Mouse (Mus musculus): Measurements from ENCODE around the gene Fras1. TPM values are rescaled to one million over a fixed set of nuclear protein-coding genes. Genes with fewer than 3 reads are reported as not detected.

The Fras1 gene
- polyA plus RNA-seq, 1 experiment from 2014 or later, result 12.8 TPM

DNA sequence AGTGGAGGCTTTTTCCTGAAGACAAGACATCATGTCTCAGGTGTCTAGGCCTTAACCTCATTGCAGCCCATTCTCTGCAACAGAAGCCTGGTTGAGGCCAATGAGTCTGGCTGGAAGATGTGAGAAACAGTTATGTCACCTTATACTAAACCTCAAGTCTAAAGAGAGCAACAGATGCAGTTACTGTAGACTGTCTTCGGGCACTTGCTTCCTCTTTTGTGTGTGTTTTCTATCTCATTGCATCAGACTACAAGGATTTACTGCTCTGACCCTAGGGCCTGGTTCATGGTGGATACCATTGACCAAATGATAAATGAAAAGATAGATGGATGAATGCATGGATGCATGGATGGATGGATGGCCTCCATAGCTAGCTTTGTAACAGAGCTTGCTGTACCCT lies 388.3 kb downstream of the Fras1 start:
- Histone ChIP-seq H3K36me3 (peaks cover 8% of the 10 kb centered on the region), H3K4me1 (peaks cover 7% of the 10 kb centered on the region), H3K27me3 (ENCODE audit: low read depth, poor library complexity, severe bottlenecking) (no peaks in the 10 kb centered on the region), H3K27ac (no peak overlapping the region), H3K4me3 (no peak overlapping the region), H3K9me3 (replicated peaks) (no peaks in the 10 kb centered on the region)
- DNase-seq (ENCODE audit: low spot score), result no peak
- WGBS, result 85% methylated on average over 1 of the region's 1 CpGs

DNA sequence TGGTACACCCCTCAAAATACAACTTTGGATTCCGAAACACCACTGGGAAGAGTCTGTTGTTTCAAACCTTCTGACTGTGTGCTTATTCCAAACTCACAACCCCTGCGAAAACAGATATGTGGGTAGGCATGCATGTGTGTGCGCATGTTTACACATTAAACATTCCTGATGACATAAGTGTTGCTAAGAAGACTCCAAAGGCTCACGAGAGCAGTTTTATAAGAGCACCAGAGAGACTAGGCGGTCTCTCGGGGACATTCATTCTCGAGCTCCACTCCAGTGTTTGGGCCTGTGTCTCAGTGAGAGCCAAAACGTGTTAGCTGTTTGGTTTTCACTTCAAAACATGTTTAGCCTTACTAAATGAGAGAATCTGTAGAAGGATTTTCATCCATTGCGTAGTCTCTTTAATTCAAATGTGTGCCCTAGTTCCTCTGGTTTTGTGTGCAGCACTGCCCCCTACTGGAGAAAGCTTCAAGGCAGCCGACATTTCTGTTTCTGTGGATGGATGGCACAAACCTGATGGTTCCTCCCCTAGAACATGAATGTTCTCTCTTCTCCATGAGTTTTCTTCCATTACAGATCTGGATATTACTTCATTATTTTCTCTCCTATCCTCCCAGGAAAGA lies 395.2 kb downstream of the Fras1 start:
- no peaks in the 10 kb centered on the region for H3K9me3 ChIP-seq (replicated peaks)
- H3K36me3 ChIP-seq, result no peaks in the 10 kb centered on the region
- DNase-seq (ENCODE audit: low spot score), result peak; percentile 82
- WGBS, result 70% methylated on average over 10 of the region's 10 CpGs
- H3K4me1 ChIP-seq, result peaks cover 5% of the 10 kb centered on the region
- no peak overlapping the region for H3K27ac ChIP-seq
- H3K27me3 ChIP-seq (ENCODE audit: low read depth, poor library complexity, severe bottlenecking), result no peaks in the 10 kb centered on the region
- no peak overlapping the region for H3K4me3 ChIP-seq

DNA sequence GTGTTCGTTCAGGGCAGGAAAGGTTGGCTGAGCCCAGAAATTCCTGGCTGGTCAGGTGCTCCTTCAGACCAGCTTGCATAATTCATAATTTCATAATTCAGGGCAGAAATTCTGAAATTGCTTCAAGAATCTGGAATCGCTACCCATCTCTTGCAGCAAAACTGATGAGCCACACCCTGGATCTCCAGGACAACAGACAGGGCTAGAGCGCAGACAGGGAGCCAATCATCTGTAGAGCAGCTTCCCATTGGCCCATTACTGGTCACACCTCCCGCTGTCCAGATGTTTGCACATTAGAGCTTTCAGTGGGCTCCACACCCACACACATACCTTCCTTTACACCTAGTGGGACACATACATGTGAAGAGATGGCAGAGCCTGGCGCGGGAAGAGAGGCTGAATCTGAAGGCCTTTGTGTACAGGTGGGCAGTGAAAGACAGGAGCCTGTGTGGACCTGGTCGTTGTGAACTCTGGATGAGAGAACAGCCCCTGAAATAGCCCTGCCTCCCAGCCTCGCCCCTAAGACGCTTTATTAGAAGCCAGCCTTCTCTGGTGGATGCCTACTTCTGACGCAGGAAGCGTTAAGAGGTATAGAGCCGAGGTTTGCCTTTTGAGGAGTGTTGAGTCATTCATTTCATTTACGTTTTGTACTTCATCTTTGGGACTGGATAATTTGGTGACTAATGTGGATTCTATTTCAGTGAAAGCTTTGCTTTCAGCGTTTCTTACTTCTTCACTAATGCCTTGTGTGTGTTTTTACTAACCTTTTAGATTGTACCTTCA lies 409.9 kb downstream of the Fras1 start:
- no peaks in the 10 kb centered on the region for H3K9me3 ChIP-seq (replicated peaks)
- 84% methylated on average over 14 of the region's 14 CpGs for WGBS
- no peaks in the 10 kb centered on the region for H3K36me3 ChIP-seq
- no peaks in the 10 kb centered on the region for H3K27me3 ChIP-seq (ENCODE audit: low read depth, poor library complexity, severe bottlenecking)
- no peaks in the 10 kb centered on the region for H3K4me1 ChIP-seq
- H3K4me3 ChIP-seq, result no peak overlapping the region
- DNase-seq (ENCODE audit: low spot score), result no peak
- no peak overlapping the region for H3K27ac ChIP-seq

DNA sequence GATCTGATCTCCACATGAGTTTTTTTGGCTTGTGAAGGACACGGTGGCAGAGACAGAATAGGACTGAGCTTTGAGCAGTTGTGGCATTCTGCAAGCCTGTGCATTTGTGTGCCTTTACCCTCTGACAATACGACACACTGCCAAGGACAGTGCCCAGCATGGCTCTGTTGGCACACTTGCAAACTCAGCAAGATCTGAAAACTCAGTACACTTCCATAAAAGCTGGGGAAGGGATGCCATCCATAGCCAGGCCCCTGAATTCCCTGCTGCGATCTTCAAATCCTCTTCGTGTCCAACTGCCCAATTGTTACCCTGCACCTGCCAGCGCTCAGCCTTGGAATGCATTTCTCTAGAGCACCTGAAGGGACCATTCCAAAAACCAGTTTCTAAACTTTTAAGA lies 411.3 kb downstream of the Fras1 start:
- H3K27ac ChIP-seq, result no peak overlapping the region
- H3K36me3 ChIP-seq, result no peaks in the 10 kb centered on the region
- no peak overlapping the region for H3K4me3 ChIP-seq
- no peaks in the 10 kb centered on the region for H3K9me3 ChIP-seq (replicated peaks)
- H3K27me3 ChIP-seq (ENCODE audit: low read depth, poor library complexity, severe bottlenecking), result no peaks in the 10 kb centered on the region
- 93% methylated on average over 5 of the region's 5 CpGs for WGBS
- DNase-seq (ENCODE audit: low spot score), result no peak
- H3K4me1 ChIP-seq, result no peaks in the 10 kb centered on the region

DNA sequence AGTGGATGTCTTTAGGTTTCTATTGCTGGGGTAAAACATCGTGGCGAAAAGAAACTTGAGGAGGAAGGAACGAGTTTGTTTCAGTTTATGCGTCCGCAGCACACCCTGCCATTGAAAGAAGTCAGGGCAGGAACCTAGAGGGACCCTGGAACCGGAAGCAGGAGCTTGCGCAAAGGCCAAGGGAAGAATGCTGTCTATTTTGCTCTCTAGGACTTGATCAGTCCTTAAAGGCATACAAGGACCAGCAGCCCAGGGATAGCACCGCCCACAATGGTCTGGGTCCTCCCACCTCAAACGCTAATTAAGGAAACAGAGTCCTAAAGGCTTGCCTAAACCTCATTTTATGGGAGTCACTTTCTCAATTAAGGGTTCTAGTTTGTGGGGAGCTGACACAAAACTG lies 418.7 kb downstream of the Fras1 start:
- Histone ChIP-seq H3K4me1 (peaks cover 14% of the 10 kb centered on the region), H3K27me3 (ENCODE audit: low read depth, poor library complexity, severe bottlenecking) (0 out of 2 replicates have a peak, but pooled peaks cover 9% of the 10 kb centered on the region), H3K4me3 (no peak overlapping the region), H3K9me3 (replicated peaks) (no peaks in the 10 kb centered on the region), H3K36me3 (no peaks in the 10 kb centered on the region), H3K27ac (no peak overlapping the region)
- no peak for DNase-seq (ENCODE audit: low spot score)
- 73% methylated on average over 9 of the region's 9 CpGs for WGBS

DNA sequence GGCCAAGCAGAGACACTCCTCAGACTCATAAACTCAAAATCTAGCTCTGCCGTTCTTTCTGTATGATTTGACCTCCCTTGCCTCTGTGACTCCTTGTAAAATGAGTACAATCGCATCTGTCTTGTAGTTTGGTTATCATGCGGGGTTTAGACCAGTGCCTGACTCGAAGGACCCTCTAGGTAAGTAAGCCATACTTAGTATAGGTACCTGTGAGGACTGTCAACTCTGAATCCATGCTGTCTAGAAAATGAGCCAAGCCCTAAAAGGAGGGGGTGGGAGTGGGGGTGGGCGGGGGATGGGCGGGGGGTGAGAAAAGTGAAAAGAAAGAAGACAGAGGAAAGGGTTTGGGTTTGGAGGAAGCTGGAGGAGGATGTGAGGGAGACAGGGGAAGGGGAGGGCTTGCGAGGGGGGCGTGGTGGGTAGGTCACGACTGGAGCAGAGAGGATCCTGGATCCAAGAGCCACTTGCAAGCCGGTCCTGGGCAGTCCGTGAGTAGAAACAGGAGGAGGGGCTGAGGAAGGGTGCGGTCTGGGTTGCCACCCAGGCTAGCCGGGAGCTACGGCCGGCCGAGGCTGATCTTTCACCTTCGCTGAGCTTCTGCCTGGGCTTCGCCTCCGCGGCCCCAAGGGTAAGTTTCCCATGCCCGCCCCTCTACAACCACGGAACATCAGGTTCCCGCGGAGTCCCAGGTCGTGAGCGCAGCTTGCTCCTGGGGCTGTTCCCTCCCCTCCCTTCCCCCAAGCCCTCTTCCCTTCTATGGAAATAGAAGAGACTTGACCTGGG lies 419.4 kb downstream of the Fras1 start, which contains the start of gene Anxa3:
Gene Anxa3, plus strand, starts transcription at position 404 of the 783 bp plus-strand sequence.
- Histone ChIP-seq H3K9me3 (replicated peaks) (no peaks in the 10 kb centered on the region), H3K27ac (peak within 1 kb of the TSS; percentile 79), H3K36me3 (no peaks in the 10 kb centered on the region), H3K4me3 (peak within 1 kb of the TSS; percentile 60), H3K4me1 (peaks cover 14% of the 10 kb centered on the region), H3K27me3 (ENCODE audit: low read depth, poor library complexity, severe bottlenecking) (0 out of 2 replicates have a peak, but pooled peaks cover 9% of the 10 kb centered on the region)
- 10% methylated on average over 26 of the region's 26 CpGs for WGBS
- peak; percentile 53 for DNase-seq (ENCODE audit: low spot score)

DNA sequence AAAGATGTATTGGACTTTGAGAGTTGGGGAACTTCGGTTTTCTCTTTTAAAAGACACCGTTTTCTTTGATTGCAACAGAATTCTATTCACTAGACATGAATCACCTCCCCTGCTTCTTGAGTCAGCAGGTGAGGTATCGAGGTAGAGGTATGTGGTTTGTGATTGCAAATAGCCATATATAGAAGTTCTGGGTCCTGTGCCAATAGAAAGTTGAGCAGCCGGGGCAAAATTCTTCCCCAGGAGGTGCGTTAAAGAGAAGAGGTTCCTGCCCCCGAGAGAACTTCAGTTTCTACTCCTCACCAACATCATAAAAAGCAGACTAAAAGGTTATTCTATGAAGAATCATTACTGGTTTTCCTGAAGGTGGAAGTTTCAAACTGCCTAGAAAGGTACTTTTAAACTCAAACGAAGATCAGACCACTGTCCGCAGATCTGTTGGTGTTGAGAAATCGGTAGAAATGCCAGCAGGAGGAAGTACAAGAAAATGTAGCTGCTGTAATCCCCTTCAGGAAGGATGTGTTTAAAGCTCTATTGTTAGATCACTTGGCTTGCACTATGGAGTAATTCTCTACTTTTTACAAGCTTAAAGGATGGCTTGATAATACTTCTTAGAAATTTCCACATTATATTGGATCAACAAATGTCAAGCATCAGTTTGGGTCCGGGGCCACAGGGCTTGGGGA lies 420.3 kb downstream of the Fras1 start:
- Histone ChIP-seq H3K27me3 (ENCODE audit: low read depth, poor library complexity, severe bottlenecking) (0 out of 2 replicates have a peak, but pooled peaks cover 9% of the 10 kb centered on the region), H3K27ac (no peak overlapping the region), H3K4me3 (peak overlapping the region; percentile 60; the same call in 1 of the 2 replicates), H3K9me3 (replicated peaks) (no peaks in the 10 kb centered on the region), H3K36me3 (no peaks in the 10 kb centered on the region), H3K4me1 (peaks cover 14% of the 10 kb centered on the region)
- DNase-seq (ENCODE audit: low spot score), result no peak
- 60% methylated on average over 10 of the region's 10 CpGs for WGBS

DNA sequence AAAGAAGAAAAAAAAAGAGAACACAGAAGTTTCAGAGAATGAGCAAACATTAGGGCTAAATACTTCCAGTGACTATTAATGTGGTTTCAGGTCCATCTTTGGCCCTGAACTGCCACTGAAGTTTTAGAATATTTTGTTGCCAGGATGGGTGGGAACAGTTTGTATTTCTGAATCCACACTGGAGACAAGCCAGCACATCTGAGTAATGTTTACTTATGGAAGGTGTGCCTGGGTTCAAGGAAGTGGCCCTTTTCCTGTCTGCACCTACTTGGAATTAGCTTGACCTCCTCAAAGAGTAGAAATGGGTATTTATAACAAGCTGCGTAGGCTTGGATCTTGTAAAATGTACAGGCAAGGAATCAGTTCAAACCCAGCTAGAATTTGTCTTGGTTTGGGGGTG lies 422.0 kb downstream of the Fras1 start:
- Histone ChIP-seq H3K9me3 (replicated peaks) (no peaks in the 10 kb centered on the region), H3K27ac (no peak overlapping the region), H3K4me3 (no peak overlapping the region), H3K4me1 (peaks cover 14% of the 10 kb centered on the region), H3K27me3 (ENCODE audit: low read depth, poor library complexity, severe bottlenecking) (0 out of 2 replicates have a peak, but pooled peaks cover 9% of the 10 kb centered on the region), H3K36me3 (no peaks in the 10 kb centered on the region)
- WGBS, result 73% methylated on average over 1 of the region's 1 CpGs
- no peak for DNase-seq (ENCODE audit: low spot score)

DNA sequence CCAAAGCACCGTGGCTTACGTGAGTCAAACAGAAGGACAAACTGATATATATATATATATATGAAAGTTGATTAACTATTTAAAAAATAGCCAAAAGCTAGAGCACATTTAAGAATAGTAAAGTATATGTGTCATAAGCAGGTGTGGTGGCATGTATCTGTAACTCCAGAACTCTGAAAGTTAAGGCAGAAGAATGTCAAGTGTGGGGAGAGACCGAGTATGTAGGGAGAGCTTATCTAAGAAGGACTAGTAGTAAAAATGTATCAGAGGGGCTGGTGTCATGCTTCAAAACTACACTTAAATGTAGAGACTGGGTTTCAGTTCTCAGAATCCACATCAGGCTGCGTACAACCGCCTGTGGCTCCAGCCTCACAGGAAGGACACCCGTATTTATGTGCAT lies 423.7 kb downstream of the Fras1 start:
- Histone ChIP-seq H3K36me3 (no peaks in the 10 kb centered on the region), H3K4me3 (no peak overlapping the region), H3K4me1 (peaks cover 25% of the 10 kb centered on the region), H3K27me3 (ENCODE audit: low read depth, poor library complexity, severe bottlenecking) (0 out of 2 replicates have a peak, but pooled peaks cover 9% of the 10 kb centered on the region), H3K9me3 (replicated peaks) (no peaks in the 10 kb centered on the region), H3K27ac (no peak overlapping the region)
- DNase-seq (ENCODE audit: low spot score), result no peak
- WGBS, result 95% methylated on average over 6 of the region's 6 CpGs

DNA sequence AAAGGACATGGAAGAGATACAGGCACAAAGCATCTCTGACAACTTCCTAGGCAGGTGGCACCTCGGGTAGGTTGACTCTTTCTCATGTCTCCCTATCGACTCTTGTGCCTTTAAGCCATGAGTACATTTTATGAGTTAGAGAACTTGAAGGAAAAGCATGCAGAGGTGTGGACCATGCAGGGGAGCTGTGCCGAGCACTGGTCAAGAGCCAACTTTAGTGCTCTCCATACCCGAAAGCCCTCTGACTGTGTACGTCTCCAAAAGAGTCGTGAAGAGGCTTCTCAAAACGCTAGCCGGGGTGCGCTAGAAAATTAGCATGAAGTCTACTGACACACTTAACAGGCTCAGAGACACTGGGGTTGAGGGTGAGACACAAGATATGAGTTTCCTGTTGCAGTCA lies 425.4 kb downstream of the Fras1 start:
- H3K27ac ChIP-seq, result no peak overlapping the region
- WGBS, result 95% methylated on average over 9 of the region's 9 CpGs
- DNase-seq (ENCODE audit: low spot score), result no peak
- H3K9me3 ChIP-seq (replicated peaks), result no peaks in the 10 kb centered on the region
- H3K27me3 ChIP-seq (ENCODE audit: low read depth, poor library complexity, severe bottlenecking), result 0 out of 2 replicates have a peak, but pooled peaks cover 3% of the 10 kb centered on the region
- no peak overlapping the region for H3K4me3 ChIP-seq
- H3K4me1 ChIP-seq, result peaks cover 22% of the 10 kb centered on the region
- no peaks in the 10 kb centered on the region for H3K36me3 ChIP-seq

DNA sequence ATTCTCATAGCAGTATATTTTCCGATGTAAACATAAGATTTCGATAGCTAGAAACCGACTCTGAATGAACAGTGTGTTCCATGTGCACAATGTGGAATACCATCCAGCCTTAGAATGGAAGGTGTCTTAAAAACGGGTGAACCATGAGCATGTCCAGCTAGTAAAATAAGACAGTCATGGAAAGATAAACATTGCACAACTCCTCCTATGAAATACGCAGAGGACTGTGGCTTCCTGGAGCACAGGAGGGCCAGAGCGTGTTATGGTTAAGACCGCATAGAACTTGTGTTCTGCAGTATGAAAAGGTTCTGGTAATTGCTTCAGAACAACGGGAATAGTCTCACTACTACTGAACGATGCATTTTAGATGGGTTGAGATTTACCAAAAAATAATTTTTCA lies 426.2 kb downstream of the Fras1 start:
- WGBS, result 93% methylated on average over 9 of the region's 9 CpGs
- Histone ChIP-seq H3K9me3 (replicated peaks) (no peaks in the 10 kb centered on the region), H3K36me3 (no peaks in the 10 kb centered on the region), H3K4me1 (peaks cover 29% of the 10 kb centered on the region), H3K27ac (no peak overlapping the region), H3K27me3 (ENCODE audit: low read depth, poor library complexity, severe bottlenecking) (no peaks in the 10 kb centered on the region), H3K4me3 (no peak overlapping the region)
- DNase-seq (ENCODE audit: low spot score), result no peak

DNA sequence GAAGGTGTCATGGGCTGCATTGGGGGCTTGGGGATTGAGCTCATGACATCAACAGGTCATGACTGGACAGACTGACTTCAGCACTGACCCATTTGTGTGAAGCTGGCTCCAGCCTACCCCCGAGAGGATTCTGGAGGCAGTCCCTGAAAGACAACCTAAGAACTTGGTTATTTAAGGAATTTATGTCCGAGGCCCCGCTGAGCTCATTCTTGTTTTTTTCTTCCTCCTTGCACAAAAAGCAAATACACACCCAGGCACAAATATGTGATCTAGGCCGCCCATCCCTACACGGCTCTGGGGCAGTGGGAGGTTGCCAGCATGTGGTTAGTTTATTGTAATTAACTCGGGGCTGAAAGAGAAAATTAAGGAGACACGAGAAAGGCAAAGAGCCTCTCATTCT lies 428.4 kb downstream of the Fras1 start:
- Histone ChIP-seq H3K4me1 (peaks cover 30% of the 10 kb centered on the region), H3K27ac (0 out of 2 replicates have a peak overlapping the region, but pooled peaks have one; percentile 10), H3K4me3 (no peak overlapping the region), H3K36me3 (no peaks in the 10 kb centered on the region), H3K9me3 (replicated peaks) (no peaks in the 10 kb centered on the region), H3K27me3 (ENCODE audit: low read depth, poor library complexity, severe bottlenecking) (no peaks in the 10 kb centered on the region)
- WGBS, result 39% methylated on average over 7 of the region's 7 CpGs
- DNase-seq (ENCODE audit: low spot score), result no peak
